Mouse (Mus musculus) heart, postnatal 0 days (tissue): Measurements from ENCODE around the gene Olfr547.

Experiments
- CTCF ChIP-seq: IDR thresholded peaks from 2 replicates; pipeline ENCODE4 v1.5.1; 2016; ENCODE audit warnings: antibody characterized with exemption, control low read depth, low read depth
- EP300 ChIP-seq: IDR thresholded peaks from 2 replicates; pipeline ENCODE4 v1.6.1; 2016; ENCODE audit warnings: antibody characterized with exemption, low read depth

DNA sequence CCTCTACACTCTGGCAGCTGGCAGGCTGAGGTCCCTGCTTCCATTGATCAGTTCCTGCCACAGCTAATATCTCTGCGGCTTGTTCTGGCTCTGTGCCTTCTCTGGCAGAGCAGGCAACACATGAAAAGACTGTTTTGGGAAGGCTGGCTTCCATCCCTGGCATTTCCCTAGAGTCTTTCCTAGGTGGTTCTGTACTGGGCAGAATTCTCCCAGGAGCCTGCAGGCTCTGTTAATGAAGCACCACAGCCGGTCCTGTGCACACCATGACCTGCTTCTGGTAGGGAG is 17.6 kb upstream of the Olfr547 start:
- TF ChIP-seq CTCF (no peak), EP300 (no peak)
